Mouse (Mus musculus) gastrocnemius, postnatal 36 days (tissue): Measurements from ENCODE around the gene Cdc6. TPM values are rescaled to one million over a fixed set of nuclear protein-coding genes. Genes with fewer than 3 reads are reported as not detected.
"Not testable (repeated sequence)": the region's sequence is repeated elsewhere in the genome, so short reads cannot be mapped to it uniquely, and the experiment has no call there.

Experiments
- DNase-seq, 2 experiments: peaks; one replicate each; pipeline ENCODE4 v3.0.0; 2022
- intact Hi-C: fragments of 180-260 bp; cut with DNase I; formaldehyde crosslinking; loops from one replicate; pipeline ENCODE4 v1.15.1; 2025
- total RNA-seq, 2 experiments: library from RNA; stranded (reverse); gene quantifications; 2 replicates each; pipeline ENCODE4 v1.2.3; 2021

Cdc6 gene
- total RNA-seq, 2 experiments from 2014 or later: 0.20 to 0.64 TPM

DNA sequence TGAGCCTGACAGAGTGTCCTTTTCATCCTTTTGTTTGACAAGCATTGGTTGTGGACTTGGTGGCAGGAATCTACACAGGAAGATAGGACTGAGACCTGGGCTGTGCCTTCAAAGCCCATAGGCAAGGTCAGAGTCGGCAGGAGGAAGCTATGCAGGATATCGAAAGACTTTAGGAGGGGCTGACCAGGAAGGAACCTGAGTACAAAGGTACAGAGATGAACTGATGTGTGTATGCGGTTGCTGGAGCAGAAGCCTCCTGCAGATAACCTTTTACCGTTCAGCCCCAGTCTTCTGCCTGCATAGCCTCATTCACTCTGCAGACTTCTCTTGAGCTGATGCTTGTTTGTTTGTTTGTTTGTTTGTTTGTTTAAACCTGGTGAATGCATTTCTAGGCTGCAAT is 2.0 kb upstream of the Cdc6 start:
- intact Hi-C loops: loop anchor here (5.0 kb wide), 1 partner anchor 113 kb away; no protein-coding TSS in a partner anchor
- DNase-seq: no peak

- intact Hi-C loops: loop anchor here (5.0 kb wide), 1 partner anchor 115 kb away; no protein-coding TSS in a partner anchor
- DNase-seq: no peak
Observed at GRCm38 (mm10) chr11:98907063-98907436, 551 bp upstream of the Cdc6 start.

- peak in 1 of 2 experiments; percentile 61 for DNase-seq
- intact Hi-C loops: loop anchor here (1.0 to 5.0 kb wide), 3 partner anchors 50 to 207 kb away; partner anchors contain the start of gene Csf3
Observed at GRCm38 (mm10) chr11:98909654-98910053, 2.1 kb downstream of the Cdc6 start.

DNA sequence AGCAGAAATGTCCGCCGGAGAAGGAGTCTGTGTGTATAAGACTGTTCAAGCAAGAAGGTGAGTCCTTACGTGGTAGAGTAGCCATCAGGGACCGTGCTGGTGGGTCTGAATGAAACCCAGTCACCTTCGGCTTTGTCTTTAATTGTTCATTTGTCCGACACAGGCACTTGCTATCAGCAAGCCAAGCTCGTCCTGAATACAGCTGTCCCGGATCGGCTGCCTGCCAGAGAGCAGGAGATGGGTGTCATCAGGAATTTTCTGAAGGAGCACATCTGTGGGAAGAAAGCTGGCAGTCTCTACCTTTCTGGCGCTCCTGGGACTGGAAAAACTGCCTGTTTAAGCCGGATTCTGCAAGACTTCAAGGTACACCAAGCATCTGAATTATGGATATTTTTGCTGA is 2.8 kb downstream of the Cdc6 start:
- no peak for DNase-seq
- intact Hi-C loops: loop anchor here (5.0 kb wide), 1 partner anchor 208 kb away; the partner anchor contains the start of gene Csf3

DNA sequence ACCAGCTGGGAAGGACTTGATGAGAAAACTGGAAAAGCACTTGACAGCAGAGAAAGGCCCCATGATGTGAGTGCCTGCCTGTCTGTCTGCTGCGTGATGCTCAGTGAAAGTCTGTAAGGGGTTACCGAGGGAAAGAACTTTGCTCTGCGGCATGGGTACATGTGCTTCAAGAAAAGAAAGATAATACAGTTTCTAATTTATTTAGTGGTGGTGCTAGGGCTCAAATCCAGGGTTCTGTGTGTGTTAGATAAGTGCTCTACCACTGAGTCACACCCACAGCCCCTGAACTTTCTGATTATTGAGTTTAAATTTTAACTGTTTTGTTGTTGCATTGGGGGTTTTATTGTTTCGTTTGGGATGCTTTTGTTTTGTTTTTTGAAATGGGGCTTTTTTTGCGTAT is 3.9 kb downstream of the Cdc6 start:
- intact Hi-C loops: loop anchor here (5.0 kb wide), 1 partner anchor 209 kb away; the partner anchor contains the start of gene Csf3
- DNase-seq: no peak

DNA sequence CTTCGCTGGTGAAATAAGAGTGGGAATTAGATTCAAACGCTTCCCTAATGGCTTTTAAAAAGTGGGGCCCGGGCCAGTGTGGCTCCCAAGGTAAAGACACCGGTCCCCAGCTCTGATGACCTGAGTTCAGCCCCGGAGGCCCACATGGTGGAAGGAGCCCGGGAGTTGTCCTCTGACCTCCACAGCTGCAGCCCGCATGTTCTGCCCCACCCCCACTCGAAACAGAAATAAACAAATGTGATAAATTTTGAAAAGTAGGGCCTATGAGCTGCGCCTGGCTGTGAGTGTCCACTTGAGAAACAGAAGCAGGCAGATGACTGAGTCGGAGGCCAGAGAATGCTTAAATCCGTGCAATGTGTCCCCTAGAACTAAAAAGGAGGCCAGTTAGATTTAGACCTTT is 6.6 kb downstream of the Cdc6 start:
- DNase-seq: no peak
- intact Hi-C loops: loop anchor here (5.0 kb wide), 1 partner anchor 212 kb away; the partner anchor contains the start of gene Csf3

- intact Hi-C loops, DNase-seq: not testable (repeated sequence)
Observed at GRCm38 (mm10) chr11:98916376-98916775, 8.8 kb downstream of the Cdc6 start.

DNA sequence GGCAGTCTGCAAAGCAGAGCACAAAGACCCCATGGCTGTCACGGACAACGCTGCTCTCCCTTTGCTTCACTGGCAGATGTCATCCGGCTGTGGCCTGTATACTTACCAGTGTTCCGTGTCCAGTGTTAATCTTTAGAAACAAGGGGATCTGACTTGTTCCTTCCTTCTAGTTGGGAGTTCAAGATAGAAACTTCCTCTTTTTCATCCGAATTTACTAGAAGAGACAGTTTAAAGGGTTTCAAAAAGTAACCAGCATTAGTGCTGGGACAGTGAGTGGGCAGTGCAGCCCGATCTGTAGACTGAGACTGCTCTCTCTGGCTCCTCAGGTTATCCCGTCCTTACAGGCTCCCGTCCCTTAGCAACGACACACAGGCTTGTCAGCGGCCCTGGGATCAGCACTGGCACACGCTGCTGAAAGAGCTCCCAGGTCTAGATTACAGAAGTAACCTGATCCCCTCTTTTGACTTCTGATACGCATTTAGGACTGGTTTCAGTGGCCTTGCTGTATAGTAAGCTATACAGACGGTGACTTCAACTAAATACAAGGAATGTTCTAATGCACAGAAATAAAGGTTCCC is 9.9 kb downstream of the Cdc6 start:
- DNase-seq: no peak
- intact Hi-C loops: no loop called here

GRCm38 (mm10) chr11:98918231-98918630 is 10.6 kb downstream of the Cdc6 start:
- peak in 1 of 2 experiments; percentile 56 for DNase-seq
- intact Hi-C loops: no loop called here

DNA sequence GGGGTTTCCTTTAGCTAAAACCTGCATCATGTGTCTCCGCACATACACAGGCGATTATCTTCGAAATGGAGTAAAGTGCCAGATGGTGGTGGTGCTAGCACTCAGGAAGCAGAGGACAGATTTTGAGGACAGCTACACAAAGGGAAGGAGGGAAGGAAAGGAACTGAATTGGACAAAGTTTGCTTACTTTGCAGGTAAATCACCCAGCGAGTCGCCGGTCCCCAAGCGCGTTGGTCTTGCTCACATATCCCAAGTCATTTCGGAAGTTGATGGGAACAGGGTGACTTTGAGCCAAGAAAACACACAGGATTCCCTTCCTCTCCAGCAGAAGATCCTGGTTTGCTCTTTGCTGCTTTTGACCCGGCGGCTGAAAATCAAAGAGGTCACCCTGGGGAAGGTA is 11.4 kb downstream of the Cdc6 start:
- DNase-seq: no peak
- intact Hi-C loops: no loop called here

- not testable (repeated sequence) for DNase-seq
- intact Hi-C loops: loop anchor here (1.0 to 10.0 kb wide), 2 partner anchors 50 to 113 kb away; no protein-coding TSS in a partner anchor
Observed at GRCm38 (mm10) chr11:98921813-98922212, 14.2 kb downstream of the Cdc6 start.

DNA sequence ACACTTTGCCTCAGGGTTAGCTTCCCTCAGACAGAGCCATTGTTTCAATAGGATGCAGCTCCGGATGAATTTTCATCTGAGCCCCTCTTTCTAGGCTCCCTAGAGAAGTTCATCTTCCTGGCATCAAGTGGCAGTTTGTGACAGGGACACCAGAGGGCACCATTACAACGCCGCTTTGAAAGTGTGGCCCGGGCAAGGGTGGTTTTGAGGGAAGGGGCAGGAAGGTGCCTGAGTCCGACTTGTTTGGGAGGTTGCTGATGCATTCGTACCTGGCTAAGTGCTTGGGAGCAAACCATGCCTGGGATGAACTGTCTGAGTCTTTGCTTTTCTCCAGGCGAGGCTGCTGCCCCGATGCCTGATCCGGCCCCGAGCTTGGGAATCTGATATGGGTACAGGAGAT is 14.7 kb downstream of the Cdc6 start:
- intact Hi-C loops: loop anchor here (1.0 to 10.0 kb wide), 2 partner anchors 50 to 112 kb away; no protein-coding TSS in a partner anchor
- peak in 1 of 2 experiments; percentile 63 for DNase-seq

DNA sequence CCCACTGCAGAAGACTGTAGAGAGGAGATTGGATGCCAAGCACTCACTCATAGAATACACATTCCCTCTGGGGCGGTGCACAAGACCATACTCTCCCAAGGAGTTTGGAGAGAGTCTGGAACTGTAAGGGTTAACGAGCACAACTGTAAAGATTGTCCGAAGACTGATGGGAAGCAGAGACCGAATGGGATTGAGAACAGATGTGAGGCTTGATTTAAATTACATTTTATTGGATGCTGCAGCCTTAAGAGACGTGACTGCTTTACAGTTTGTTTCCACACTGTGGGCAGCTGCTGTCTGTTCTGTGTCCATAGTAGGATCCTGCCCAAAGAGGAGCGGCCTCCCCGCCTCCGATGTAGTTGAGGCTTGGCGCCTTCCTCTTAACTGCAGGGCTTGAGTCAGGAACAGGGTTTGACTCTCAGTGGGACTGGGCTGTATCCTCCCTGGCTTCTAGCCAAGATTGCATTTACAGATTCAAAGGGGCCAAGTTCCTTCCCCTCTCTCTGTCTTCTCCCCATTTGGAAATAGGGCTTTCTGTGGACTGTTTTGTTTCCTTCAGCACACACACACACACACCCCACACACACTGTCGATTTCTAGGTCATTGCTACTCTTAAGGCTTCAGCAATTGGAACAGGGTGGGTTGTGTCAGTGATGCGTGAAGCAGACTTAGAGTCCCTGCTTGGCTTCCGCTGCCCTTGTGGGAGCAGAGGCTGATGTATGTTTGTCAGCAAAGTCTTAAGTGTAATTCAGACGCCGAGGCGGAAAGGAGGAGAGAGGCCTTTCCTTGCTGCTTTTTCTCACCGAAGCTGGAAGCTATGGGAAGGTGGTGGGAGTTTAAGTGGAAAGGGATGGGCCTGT is 15.5 kb downstream of the Cdc6 start:
- not testable (repeated sequence) for DNase-seq
- intact Hi-C loops: loop anchor here (1.0 to 10.0 kb wide), 2 partner anchors 49 to 112 kb away; no protein-coding TSS in a partner anchor

DNA sequence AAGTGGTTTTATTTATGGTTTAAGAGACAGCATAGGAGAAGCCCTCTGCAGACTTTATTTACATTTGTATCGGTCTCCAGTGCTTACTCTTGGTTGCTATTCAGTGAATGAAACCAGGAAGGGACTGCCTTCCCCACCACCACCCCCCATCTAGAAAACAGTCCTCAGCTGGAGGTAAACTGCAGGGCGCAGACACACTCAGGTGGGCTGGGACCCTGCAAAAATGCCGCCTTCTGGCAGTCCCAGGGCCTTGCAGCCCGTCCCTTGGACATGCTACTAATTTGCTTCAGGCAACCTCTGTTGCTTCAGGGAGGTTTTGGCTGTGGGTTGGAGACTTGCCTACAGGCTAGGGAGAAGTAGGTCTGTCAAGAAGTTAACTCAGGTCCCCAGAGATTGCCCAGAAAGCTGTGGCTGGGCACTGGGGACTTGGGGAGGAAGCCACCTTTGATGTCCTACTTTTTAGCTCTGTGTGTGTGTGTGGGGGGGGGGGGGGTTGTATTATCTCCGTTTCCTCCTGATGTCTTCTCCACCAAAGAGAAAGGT is 17.1 kb downstream of the Cdc6 start:
- intact Hi-C loops: loop anchor here (5.0 to 10.0 kb wide), 3 partner anchors 110 to 223 kb away; no protein-coding TSS in a partner anchor
- no peak for DNase-seq

- intact Hi-C loops: loop anchor here (5.0 to 10.0 kb wide), 3 partner anchors 110 to 222 kb away; no protein-coding TSS in a partner anchor
- no peak for DNase-seq
Observed at GRCm38 (mm10) chr11:98925265-98925721, 17.7 kb downstream of the Cdc6 start.

GRCm38 (mm10) chr11:98925868-98926311 is 18.3 kb downstream of the Cdc6 start:
- DNase-seq: no peak
- intact Hi-C loops: loop anchor here (5.0 to 10.0 kb wide), 3 partner anchors 109 to 221 kb away; no protein-coding TSS in a partner anchor

DNA sequence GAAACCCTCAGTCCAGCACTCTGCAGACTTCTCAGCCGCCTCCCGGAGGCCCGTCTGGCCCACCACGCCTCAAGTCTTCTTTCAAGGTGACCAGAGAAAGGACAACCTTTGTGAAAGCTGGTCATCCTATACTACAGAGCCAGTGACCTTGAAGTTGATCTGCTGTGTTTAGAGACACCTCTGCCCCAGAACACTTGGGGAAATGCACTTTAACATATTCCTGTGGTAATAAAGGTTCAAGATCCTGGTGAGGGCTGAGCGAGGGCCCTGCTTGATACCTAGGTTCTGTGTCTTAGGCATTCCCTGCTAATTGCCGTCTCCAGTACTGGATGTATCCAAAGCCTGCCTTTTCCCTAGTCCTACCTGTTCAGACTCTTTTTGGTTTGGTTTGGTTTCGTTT is 19.0 kb downstream of the Cdc6 start:
- DNase-seq: no peak
- intact Hi-C loops: loop anchor here (5.0 to 10.0 kb wide), 3 partner anchors 108 to 221 kb away; no protein-coding TSS in a partner anchor

- intact Hi-C loops: loop anchor here (5.0 to 10.0 kb wide), 3 partner anchors 107 to 220 kb away; no protein-coding TSS in a partner anchor
- no peak for DNase-seq
Observed at GRCm38 (mm10) chr11:98927438-98928076, 20.0 kb downstream of the Cdc6 start, which contains the start of gene Rara. Gene Rara (plus strand): TSS chr11:98927818.

GRCm38 (mm10) chr11:98928186-98928893 is 20.7 kb downstream of the Cdc6 start:
- no peak for DNase-seq
- intact Hi-C loops: loop anchor here (5.0 to 10.0 kb wide), 3 partner anchors 106 to 219 kb away; no protein-coding TSS in a partner anchor
